Mouse (Mus musculus) urinary bladder, postnatal 25 days (tissue): ENCODE measurements around the gene Jph3.
A peak's percentile ranks its signal among the peaks of the same experiment; 100 is the strongest.

ENCODE experiments used
- DNase-seq: peaks from one replicate; pipeline ENCODE4 v3.0.0; 2022; ENCODE audit warnings: low spot score

Jph3 gene

DNA sequence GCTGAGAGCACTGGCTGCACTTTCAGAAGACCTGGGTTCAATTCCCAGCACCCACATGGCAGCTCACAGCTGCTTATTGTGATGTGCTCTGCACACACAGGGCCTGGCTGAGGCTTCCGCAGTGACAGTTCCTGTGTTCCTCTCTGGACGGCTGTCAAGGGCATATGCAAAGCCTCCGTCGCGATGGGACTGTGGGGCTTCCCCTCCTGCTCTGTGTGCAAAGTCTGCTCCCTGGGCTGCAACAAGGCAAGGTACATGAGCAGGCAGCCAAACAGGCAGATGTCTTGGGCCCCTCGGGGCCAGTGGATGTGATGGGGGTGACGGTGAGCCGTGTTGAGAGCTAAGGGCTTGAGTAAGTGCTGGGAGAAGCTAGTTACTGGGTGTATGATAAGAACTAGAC lies 59.4 kb downstream of the Jph3 start:
- DNase-seq = no peak

- no peak for DNase-seq
These were observed 62.7 kb downstream of the Jph3 start for GRCm38 (mm10) chr8:121792159-121792558.

GRCm38 (mm10) chr8:121792627-121793026 lies 63.2 kb downstream of the Jph3 start:
- DNase-seq = no peak

DNA sequence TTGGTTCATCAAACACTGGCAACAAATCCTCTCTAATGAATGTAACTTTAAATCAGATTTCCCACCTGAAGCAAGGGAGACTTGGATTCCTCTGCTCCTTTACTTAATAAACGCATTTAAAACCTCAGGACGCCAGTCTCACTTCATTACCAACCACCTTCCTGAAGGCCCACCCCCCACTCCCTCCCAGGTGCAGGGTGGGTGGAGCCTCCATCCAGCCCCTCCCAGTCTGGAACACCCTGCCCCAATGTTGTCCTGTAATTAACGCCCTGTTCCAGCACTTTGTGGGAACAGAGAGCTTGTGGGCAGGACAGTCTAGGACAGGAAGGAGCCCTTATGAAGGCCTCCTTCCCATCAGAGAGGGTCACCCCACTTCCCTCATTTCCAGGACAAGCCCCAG lies 64.7 kb downstream of the Jph3 start:
- DNase-seq = no peak

- DNase-seq = no peak
These were observed 66.0 kb downstream of the Jph3 start for GRCm38 (mm10) chr8:121795461-121795860.

DNA sequence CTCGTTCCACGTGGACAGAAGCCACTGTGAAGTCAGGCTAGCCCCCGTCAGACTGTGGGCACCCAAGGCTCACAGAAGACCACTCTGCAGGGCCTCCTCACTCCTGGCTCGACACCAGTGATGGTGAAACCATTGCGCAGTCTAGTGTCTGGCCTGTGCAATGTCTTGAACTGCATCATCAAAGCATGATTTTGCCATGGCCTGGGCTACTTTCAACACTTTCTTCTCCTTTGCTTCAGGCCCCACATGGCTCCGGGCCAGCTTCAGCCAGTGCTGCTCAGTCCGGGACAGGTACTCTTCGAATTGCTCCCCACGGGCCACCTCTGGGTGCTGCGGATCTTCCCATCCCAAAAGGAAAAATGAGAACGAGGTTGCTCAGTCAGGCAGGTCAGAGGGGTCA lies 67.0 kb downstream of the Jph3 start:
- DNase-seq = no peak

DNA sequence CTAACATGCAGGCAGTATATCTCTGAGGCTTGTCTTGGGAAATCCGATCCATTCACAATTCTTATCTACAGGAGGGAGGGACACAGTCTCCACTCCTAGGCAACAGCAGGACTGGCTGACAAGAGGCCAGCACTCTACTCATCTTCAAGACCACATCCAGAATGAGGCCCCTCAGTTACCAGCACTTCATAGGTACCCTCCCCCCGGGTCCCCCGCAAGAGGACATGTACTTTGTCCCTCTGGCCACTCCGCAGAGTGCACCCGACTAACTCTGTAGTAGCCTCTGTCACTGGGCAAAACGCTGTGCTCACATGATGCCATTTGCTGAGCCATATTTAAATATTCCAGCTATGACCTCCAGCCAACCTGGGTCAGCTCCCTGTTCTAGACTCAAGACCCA lies 69.0 kb downstream of the Jph3 start:
- no peak for DNase-seq

DNA sequence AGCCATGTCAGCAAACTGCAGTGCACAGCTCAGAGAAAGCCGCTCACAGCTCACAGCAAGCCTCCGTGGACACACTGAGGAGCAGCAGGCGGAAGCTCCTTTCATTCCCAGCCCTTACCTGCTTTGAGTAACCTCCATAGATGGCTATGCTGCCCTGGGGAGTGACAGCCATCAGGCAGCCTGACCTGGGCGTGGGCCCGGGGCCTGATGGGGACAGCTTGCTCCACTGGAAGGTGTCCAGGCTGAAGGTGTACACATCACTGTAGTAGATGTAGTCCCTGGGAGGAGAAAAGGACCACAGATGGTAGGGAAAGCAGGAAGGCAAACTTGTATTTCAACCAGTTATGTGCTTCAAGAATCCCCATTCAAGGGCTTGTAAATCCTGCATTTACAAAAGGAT lies 75.4 kb downstream of the Jph3 start:
- no peak for DNase-seq

GRCm38 (mm10) chr8:121806126-121806525 lies 76.7 kb downstream of the Jph3 start:
- DNase-seq = no peak

GRCm38 (mm10) chr8:121808032-121808431 lies 78.6 kb downstream of the Jph3 start:
- no peak for DNase-seq

- no peak for DNase-seq
These were observed 80.2 kb downstream of the Jph3 start for GRCm38 (mm10) chr8:121809524-121810155.

GRCm38 (mm10) chr8:121811502-121811901 lies 82.1 kb downstream of the Jph3 start:
- DNase-seq = no peak

DNA sequence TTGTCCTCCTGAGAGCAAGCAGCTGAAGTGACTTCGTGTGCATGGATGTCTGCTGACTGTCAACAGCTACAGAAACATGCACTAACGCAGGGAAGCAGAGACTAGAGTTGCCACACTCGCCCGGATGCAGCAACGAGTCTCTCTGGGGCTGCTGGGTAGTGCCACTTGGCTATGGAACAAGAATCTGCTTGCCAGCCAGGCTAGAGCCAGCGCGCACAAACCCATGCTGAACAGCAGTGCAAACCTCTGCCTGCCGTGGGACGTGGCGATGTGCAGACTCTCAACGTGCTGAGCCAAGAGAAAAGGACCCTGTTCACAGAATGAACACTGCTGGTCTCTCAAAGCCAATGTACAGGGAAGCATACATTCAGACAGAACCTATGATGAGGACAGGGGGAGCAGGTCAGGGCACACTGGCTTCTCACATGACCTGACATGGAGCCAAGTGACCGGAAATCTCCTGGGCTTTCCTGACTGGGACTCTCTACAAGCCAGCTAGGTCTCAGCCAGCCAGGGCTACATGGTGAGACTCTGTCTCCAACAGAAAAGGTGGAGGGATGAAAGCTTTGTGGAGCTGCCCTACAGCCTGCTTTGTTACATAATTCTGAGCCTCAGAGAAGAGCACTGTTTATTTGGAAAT lies 82.6 kb downstream of the Jph3 start:
- no peak for DNase-seq

DNA sequence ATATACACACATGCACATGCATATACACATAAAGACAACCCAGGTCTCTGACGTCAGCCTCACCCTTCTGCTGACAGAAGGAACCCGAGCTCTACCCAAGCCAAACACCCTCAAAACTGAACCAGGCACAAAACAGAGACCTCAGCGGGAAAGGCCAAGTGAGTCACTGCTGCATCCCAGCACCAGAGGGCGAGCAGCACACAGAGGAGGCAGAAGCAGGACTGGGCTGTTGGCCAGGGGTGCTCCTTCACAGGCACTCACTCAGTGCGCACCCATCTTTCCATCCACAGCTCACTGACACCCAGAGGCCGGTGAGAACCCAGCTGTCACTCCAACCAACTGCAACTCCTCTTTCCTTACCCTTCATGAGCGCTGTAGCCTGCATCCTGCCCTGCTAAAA lies 88.8 kb downstream of the Jph3 start:
- no peak for DNase-seq

- DNase-seq = no peak
These were observed 91.4 kb downstream of the Jph3 start for GRCm38 (mm10) chr8:121820840-121821239.

GRCm38 (mm10) chr8:121821320-121821719 lies 91.9 kb downstream of the Jph3 start:
- DNase-seq = no peak

GRCm38 (mm10) chr8:121821770-121822169 lies 92.3 kb downstream of the Jph3 start:
- no peak for DNase-seq

DNA sequence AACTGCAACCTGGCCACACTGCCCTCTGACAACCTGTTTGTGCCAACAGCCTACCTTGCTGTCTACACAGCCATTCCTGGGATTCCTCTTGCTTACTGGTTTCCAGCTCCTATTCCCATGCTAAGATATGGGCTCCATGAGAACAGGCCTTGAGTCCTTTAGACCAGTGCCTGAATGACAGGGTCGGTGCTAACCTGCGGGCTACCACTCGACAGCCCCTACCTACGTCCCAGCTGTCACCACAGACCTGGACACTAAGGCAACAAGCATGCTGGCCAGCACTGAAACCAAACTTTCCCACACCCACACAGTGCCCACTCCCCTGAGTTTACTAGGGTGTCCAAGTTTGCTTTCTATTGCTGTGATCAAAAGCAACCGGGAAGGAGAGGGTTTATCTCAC lies 98.3 kb downstream of the Jph3 start:
- no peak for DNase-seq

DNA sequence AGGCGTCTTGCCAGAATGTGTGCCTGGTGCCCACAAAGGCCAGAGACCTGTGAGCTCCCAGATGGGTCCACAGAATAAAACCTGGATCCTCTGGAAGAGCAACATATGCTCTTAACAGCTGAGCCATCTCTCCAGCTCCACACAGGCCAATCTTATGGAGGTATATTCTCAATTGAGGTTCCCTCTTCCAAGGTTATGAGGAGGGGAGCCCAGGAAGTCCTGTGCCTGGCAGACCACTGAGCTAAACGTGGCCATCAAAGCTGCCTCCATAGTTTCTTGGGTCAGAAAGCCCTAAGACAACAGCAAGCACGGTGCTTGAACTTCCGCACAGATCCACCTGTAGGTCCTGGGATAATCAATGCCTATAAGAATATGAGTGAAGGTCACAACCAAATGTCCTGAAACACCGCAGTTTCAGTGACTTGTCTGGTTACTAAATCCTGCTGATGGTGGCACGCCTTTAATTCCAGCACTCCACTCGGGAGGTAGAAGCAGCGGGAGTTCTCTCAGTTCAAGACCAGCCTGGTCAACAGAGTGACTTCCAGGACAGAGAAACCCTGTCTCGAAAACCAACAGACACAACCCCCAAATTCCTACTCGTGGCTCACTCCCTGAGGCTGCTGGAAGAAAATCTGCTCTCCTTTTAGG lies 99.1 kb downstream of the Jph3 start:
- DNase-seq = no peak

GRCm38 (mm10) chr8:121829048-121829776 lies 99.8 kb downstream of the Jph3 start, which contains the start of gene Klhdc4:
TSS of gene Klhdc4 (minus strand) at chr8:121829569.
- peak; percentile 82 for DNase-seq

DNA sequence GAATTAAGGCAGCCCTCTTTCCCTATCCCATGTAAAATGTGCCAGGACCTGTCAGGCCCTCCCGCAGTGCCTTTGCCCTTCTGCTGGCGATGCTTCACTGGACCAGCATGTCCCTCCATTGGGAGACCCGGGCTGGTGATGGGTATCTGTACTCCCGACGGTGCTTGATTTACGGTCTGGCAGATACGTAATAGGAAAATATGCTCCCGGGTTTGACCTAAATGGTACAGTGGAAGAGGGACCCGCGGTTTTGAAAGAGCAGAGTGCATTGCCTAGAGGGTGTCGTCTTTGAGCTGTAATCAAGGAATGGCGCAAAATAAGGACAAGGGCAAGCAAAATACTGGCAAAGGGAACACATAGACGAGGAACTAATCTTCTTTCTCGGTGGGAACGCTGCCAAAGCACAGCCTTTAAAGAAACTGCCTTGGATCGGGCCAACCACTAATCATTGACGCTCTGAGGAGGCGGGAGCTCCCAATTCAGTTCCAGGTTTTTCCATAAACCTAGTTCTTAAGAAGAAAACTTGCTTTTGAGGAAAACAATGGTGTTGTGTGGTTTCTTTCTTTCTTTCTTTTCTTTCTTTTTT lies 100.4 kb downstream of the Jph3 start:
- DNase-seq = no peak

- no peak for DNase-seq
These were observed 102.6 kb downstream of the Jph3 start for GRCm38 (mm10) chr8:121832061-121832460.
